Mouse (Mus musculus): Measurements from ENCODE around the gene Snd1. TPM values are rescaled to one million over a fixed set of nuclear protein-coding genes. Genes with fewer than 3 reads are reported as not detected.

Gene Snd1
- polyA plus RNA-seq, 1 experiment: 62.1 TPM

DNA sequence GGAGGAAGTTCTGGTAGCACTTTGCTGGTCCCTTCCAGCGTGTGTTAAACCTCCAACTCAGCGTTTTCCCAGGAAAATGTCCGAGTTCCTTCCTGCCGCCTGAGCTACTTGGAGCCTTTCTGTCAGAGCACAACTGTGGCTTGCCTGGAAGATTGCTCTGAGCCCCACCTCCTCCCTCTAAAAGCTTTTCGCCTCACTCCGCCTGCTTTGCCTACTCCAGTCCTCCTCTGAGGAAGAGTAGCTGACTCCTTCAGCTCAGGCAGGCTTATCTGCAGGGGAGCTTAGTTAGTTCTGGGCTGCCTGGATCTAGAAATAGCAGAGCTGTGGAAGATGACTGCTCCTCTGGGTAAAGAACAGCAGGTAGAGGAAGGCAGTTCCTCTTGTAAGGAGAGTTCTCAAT, 80.1 kb downstream of the Snd1 start:
- peaks cover 6% of the 10 kb centered on the region for H3K4me1 ChIP-seq (ENCODE audit: control insufficient read depth, insufficient read depth, low read length)
- no peak overlapping the region for H3K4me3 ChIP-seq (ENCODE audit: insufficient read depth, low read length)
- H3K27ac ChIP-seq (ENCODE audit: insufficient read depth, low read length): peak overlapping the region; percentile 32
- TF ChIP-seq POLR2A (IDR thresholded peaks at IDR 0.05; ENCODE audit: extremely low read depth, insufficient read depth, low read length) (peak; percentile 52; the same call in 1 of the 2 replicates), CTCF (IDR thresholded peaks at IDR 0.05; ENCODE audit: extremely low read depth, insufficient read depth, low read length) (no peak)

GRCm38 (mm10) chr6:28555428-28555827, 80.5 kb downstream of the Snd1 start:
- peak overlapping the region; percentile 27; the same call in 1 of the 2 replicates for H3K27ac ChIP-seq (ENCODE audit: insufficient read depth, low read length)
- no peak for TF ChIP-seq POLR2A (IDR thresholded peaks at IDR 0.05; ENCODE audit: extremely low read depth, insufficient read depth, low read length)
- TF ChIP-seq CTCF (IDR thresholded peaks at IDR 0.05; ENCODE audit: extremely low read depth, insufficient read depth, low read length): no peak
- no peak overlapping the region for H3K4me3 ChIP-seq (ENCODE audit: insufficient read depth, low read length)
- H3K4me1 ChIP-seq (ENCODE audit: control insufficient read depth, insufficient read depth, low read length): peaks cover 6% of the 10 kb centered on the region

- H3K4me3 ChIP-seq (ENCODE audit: insufficient read depth, low read length): no peak overlapping the region
- H3K4me1 ChIP-seq (ENCODE audit: control insufficient read depth, insufficient read depth, low read length): peaks cover 10% of the 10 kb centered on the region
- H3K27ac ChIP-seq (ENCODE audit: insufficient read depth, low read length): peak overlapping the region; percentile 51; the same call in 1 of the 2 replicates
- no peak for TF ChIP-seq POLR2A (IDR thresholded peaks at IDR 0.05; ENCODE audit: extremely low read depth, insufficient read depth, low read length)
- TF ChIP-seq CTCF (IDR thresholded peaks at IDR 0.05; ENCODE audit: extremely low read depth, insufficient read depth, low read length): no peak
Measured at GRCm38 (mm10) chr6:28557728-28558127, 82.8 kb downstream of the Snd1 start.

GRCm38 (mm10) chr6:28559419-28559818, 84.5 kb downstream of the Snd1 start:
- TF ChIP-seq POLR2A (IDR thresholded peaks at IDR 0.05; ENCODE audit: extremely low read depth, insufficient read depth, low read length): no peak
- TF ChIP-seq CTCF (IDR thresholded peaks at IDR 0.05; ENCODE audit: extremely low read depth, insufficient read depth, low read length): no peak
- H3K4me1 ChIP-seq (ENCODE audit: control insufficient read depth, insufficient read depth, low read length): peaks cover 8% of the 10 kb centered on the region; the same call in 1 of the 2 replicates
- H3K27ac ChIP-seq (ENCODE audit: insufficient read depth, low read length): no peak overlapping the region
- H3K4me3 ChIP-seq (ENCODE audit: insufficient read depth, low read length): no peak overlapping the region

DNA sequence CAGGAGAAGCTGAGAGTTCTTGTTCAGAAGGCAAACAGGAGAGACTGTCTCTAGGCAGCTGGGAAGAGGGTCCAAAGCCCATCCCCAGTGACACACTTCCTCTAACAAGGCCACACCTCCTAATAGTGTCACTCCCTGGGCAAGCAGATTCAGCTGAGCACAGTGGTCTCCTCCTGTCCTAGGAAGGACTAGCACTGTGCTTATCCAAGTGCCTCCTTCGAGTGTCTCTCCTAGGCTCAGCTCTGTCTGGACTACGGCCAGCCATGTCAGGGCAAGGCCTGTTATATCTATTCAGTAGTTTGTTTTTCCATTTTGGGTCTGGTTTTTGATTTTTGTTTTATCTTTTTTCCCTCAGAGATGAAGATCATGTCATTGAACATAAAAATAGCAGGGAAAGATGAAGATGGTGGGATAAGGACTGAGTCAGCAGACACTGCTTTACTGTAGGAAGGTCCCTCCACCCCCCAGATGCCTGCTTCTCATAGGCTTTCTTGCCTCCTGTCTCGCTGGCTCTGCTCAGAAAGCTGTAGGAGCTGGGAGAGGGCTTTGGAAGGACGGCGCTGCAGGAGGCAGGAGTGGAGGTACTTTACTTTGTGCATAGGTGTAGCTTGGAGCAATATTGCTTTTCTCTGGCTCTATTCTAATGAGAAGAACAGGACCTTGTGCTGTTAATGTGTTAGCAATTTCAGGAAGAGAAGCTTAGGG, 86.5 kb downstream of the Snd1 start:
- no peak overlapping the region for H3K27ac ChIP-seq (ENCODE audit: insufficient read depth, low read length)

GRCm38 (mm10) chr6:28562323-28563044, 87.5 kb downstream of the Snd1 start:
- TF ChIP-seq POLR2A (IDR thresholded peaks at IDR 0.05; ENCODE audit: extremely low read depth, insufficient read depth, low read length) (no peak), CTCF (IDR thresholded peaks at IDR 0.05; ENCODE audit: extremely low read depth, insufficient read depth, low read length) (no peak)
- Histone ChIP-seq H3K27ac (ENCODE audit: insufficient read depth, low read length) (no peak overlapping the region), H3K4me3 (ENCODE audit: insufficient read depth, low read length) (no peak overlapping the region), H3K4me1 (ENCODE audit: control insufficient read depth, insufficient read depth, low read length) (peaks cover 4% of the 10 kb centered on the region; the same call in 1 of the 2 replicates)

More for the DNA sequence above, 86.5 kb downstream of the Snd1 start:
- TF ChIP-seq CTCF (IDR thresholded peaks at IDR 0.05; ENCODE audit: extremely low read depth, insufficient read depth, low read length) (no peak), POLR2A (IDR thresholded peaks at IDR 0.05; ENCODE audit: extremely low read depth, insufficient read depth, low read length) (peak; percentile 37; the same call in 1 of the 2 replicates)
- peaks cover 6% of the 10 kb centered on the region; the same call in 1 of the 2 replicates for H3K4me1 ChIP-seq (ENCODE audit: control insufficient read depth, insufficient read depth, low read length)
- no peak overlapping the region for H3K4me3 ChIP-seq (ENCODE audit: insufficient read depth, low read length)

- H3K27ac ChIP-seq (ENCODE audit: insufficient read depth, low read length): no peak overlapping the region
- TF ChIP-seq CTCF (IDR thresholded peaks at IDR 0.05; ENCODE audit: extremely low read depth, insufficient read depth, low read length): no peak
- no peak for TF ChIP-seq POLR2A (IDR thresholded peaks at IDR 0.05; ENCODE audit: extremely low read depth, insufficient read depth, low read length)
- H3K4me1 ChIP-seq (ENCODE audit: control insufficient read depth, insufficient read depth, low read length): peaks cover 1% of the 10 kb centered on the region; the same call in 1 of the 2 replicates
- H3K4me3 ChIP-seq (ENCODE audit: insufficient read depth, low read length): no peak overlapping the region
Measured at GRCm38 (mm10) chr6:28567978-28568377, 93.0 kb downstream of the Snd1 start.

DNA sequence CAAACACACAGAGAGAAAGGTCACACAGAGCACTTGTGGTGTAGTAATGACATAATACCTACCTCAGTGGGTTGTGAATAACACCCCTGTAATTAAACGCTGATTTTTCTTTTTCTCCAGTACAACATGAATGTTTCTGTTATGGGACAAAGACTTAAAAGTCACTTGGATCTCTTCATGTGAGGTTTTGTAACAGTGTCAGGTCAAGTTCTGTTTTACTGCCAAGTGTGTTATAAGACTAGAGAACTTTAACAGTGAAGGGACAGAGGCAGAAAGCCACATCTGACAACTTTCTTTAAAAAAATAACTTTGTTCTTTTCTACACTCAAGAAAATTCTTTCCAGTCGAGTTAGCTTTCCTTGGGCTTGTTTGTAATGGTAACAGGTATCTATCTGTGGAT, 97.0 kb downstream of the Snd1 start:
- Histone ChIP-seq H3K27ac (ENCODE audit: insufficient read depth, low read length) (no peak overlapping the region), H3K4me1 (ENCODE audit: control insufficient read depth, insufficient read depth, low read length) (peaks cover 5% of the 10 kb centered on the region; the same call in 1 of the 2 replicates), H3K4me3 (ENCODE audit: insufficient read depth, low read length) (no peak overlapping the region)
- TF ChIP-seq CTCF (IDR thresholded peaks at IDR 0.05; ENCODE audit: extremely low read depth, insufficient read depth, low read length) (no peak), POLR2A (IDR thresholded peaks at IDR 0.05; ENCODE audit: extremely low read depth, insufficient read depth, low read length) (no peak)

- Histone ChIP-seq H3K4me3 (ENCODE audit: insufficient read depth, low read length) (no peak overlapping the region), H3K27ac (ENCODE audit: insufficient read depth, low read length) (no peak overlapping the region), H3K4me1 (ENCODE audit: control insufficient read depth, insufficient read depth, low read length) (peaks cover 5% of the 10 kb centered on the region; the same call in 1 of the 2 replicates)
- no peak for TF ChIP-seq POLR2A (IDR thresholded peaks at IDR 0.05; ENCODE audit: extremely low read depth, insufficient read depth, low read length)
- TF ChIP-seq CTCF (IDR thresholded peaks at IDR 0.05; ENCODE audit: extremely low read depth, insufficient read depth, low read length): no peak
Measured at GRCm38 (mm10) chr6:28572991-28573759, 98.2 kb downstream of the Snd1 start.
